Mouse (Mus musculus): ENCODE results near the gene Plekhg1.

- no peak for TF ChIP-seq EP300 (IDR thresholded peaks at IDR 0.05; ENCODE audit: low read depth)
- no peak for TF ChIP-seq CTCF (IDR thresholded peaks at IDR 0.05; ENCODE audit: low read depth)
Measured at GRCm38 (mm10) chr10:3974380-3974779, 234.2 kb downstream of the Plekhg1 start.

All from liver, embryonic 14.5 days (tissue).